Mouse (Mus musculus) Muller cell, postnatal 12 days (primary cell): ENCODE data around the gene Zfp868.
"Not testable (repeated sequence)": the region's sequence is repeated elsewhere in the genome, so short reads cannot be mapped to it uniquely, and the experiment has no call there.

Source experiments
- DNase-seq: peaks from one replicate; pipeline ENCODE4 v3.0.0-alpha.2; 2015; ENCODE audit errors: inconsistent ontology term

The Zfp868 gene

DNA sequence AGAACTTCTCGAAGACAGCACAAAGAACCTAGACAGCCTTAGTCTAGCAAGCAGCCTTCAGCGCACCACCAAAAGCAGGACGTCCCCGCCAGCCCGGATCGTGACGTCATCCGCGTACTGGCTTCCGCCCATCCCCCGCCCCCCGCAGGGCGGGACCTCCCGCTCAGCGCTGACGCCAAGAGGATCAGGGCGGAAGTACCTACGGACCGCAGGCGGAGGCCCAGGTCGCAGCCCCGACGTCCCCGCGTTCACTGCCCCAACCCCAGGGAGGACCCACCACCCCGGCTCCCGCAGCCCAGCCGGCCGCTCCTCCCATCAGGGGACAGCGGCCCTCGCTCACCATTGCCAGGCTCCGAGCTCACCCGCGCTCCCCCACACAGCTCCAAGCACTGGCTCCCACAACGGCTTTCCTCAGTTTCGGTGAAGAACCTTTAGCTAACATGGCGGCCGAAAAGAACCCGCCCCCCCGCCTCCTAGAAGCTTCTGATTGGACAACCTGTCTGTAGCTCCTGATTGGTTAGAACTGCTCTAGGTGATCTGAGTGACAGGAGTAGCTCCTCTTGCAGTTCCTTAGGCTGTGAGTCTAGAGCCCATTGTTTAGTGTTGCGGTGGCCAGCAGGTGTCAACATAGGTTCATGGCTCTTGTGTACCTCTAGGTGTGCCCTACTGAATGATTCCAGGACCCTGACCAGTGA is at the start of gene Zfp868:
Gene Zfp868 (minus strand): TSS at position 454 of the 695 bp plus-strand sequence.
- DNase-seq = peak; percentile 99

DNA sequence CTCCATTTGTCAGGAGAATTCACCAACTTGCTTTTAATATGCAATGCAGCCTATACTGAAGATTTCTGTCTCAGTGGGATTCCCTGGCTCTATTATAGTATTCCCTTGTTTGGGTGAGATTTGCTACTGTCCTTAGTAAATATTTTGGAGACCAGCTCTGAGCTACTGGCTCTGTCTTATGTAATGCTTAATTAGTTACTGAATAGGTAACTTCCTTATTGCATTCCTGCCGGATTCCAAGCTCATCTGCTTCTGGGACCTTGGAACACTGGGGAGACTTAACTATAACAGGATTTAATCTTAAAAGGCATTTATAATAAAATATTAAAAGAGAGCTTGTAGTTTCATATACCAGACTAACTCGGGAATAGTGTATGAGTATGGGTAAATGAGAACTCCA is 39.7 kb upstream of the Zfp868 start:
- not testable (repeated sequence) for DNase-seq

- no peak for DNase-seq
Measured at GRCm38 (mm10) chr8:69661294-69661693, 35.9 kb upstream of the Zfp868 start.

- DNase-seq = peak; percentile 95
Measured at GRCm38 (mm10) chr8:69654358-69654981, 29.1 kb upstream of the Zfp868 start, which contains the start of gene Zfp964. Zfp964 (plus strand) TSS chr8:69654479.

DNA sequence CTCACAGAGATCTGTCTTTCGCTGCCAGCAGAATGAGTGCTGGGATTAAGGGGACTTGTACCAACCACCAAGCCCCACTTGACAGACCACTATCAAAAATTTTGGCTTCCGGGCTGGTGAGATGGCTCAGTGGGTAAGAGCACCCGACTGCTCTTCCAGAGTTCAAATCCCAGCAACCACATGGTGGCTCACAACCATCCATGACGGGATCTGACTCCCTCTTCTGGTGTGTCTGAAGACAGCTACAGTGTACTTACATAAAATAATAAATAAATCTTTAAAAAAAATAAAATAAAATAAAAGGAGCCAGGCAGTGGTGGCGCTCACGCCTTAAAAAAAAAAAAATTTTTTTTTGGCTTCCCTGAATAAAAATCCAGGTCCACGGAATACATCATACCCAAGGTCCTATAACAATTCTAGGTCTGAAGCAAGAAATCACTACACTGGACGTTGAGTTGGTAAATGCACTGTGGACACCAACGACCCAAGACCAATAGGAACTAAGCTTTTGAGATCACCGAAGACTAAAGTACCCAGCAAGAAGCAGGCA is 28.5 kb upstream of the Zfp868 start:
- DNase-seq = no peak

DNA sequence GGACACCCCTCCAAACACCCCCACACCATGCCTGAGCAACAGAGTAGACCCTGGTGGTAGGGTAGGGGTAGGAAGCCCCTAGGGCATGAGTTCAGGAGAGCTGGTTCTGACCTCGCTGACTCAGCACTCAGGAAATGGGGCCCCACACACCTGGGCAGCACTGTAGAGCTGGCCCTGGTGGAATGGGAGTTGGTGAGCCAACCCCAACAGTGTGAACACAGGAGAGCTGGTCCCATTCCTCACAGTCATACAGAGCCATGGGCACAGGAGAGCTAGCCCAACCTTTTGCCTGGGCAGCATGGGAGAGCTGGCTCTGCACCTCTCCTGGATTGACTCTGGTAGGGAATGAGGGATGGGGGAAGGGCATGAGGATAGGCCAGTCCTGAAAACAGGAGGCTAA is 7.3 kb downstream of the Zfp868 start:
- no peak for DNase-seq

GRCm38 (mm10) chr8:69614687-69615086 is 10.7 kb downstream of the Zfp868 start:
- DNase-seq = no peak

DNA sequence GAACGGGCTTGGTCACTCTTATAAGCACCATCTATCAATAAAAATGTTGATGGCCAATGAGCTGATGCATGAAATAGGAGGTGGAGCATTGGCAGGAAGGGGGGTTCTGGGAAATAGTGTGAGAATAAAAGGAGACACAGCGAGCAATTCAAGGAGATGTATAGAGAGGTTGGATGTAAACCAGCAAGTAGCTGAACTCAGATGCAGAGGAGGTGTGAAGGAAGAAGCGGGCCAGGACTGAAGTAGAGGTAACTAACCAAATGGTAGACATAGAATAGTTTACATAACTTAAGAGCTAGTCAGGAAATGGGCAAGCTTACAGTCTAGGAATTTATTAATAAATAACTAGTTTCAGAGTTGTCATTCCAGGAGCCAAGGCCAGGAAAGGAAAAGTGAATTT is 27.8 kb downstream of the Zfp868 start:
- not testable (repeated sequence) for DNase-seq

DNA sequence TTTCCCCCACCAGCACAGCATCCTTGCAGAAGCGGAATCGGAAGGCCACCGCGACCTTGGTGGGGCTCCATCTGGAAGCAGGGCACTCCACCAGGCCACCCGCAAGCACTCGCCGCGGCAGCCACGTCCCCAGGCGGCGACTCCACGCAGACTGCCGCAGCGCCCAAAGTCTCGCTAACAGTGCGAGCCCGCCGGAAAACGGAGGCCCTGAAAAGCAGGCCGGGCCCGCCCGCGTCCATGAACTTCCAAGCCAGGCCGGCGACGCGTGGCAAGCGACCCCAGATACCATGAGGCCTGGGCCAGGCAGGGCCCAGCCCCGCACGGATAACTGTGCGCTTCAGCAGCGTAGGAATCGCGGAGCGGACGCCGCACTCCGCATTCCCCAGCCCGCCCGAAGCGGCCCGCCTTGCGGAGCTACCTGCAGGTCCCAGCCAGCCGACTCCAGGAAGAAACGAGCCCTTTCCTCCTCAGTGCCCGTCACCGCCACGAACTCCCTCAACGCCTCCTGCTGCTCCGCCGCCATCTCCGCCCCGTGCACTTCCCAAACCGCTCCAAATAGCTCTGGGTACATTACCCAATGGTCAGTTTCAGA is 40.6 kb downstream of the Zfp868 start:
- DNase-seq = peak; percentile 49

DNA sequence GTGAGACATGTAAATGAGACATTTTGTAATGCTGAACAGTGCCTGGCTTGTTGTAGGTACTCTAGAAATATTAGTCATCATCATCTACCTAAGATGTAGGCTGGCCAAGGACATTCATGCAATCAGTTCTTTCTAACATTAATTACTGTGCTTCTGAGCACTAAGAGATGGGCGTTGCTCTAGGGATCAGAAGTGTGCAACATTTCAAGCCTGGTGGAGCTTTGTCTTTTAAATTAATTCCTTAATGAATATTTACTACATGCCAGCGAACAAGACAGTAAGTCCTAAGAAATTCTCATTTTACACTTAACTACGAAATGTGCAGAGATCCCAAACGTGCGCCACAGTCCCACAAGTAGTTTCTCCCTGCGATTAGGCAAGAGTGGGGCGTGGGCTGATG is 41.1 kb downstream of the Zfp868 start:
- DNase-seq = not testable (repeated sequence)
